Mouse (Mus musculus): ENCODE measurements around the gene Ppp1r7.
A peak's percentile ranks its signal among the peaks of the same experiment; 100 is the strongest.
"Not testable (repeated sequence)": the region's sequence is repeated elsewhere in the genome, so short reads cannot be mapped to it uniquely, and the experiment has no call there.

The Ppp1r7 gene

GRCm38 (mm10) chr1:93342648-93343503, at the start of gene Ppp1r7, which contains the start of gene Pask:
TSS of gene Ppp1r7 (plus strand) at chr1:93342854.
TSS of gene Pask (minus strand) at chr1:93343482.
- peak; percentile 96 for DNase-seq

- not testable (repeated sequence) for DNase-seq
These were observed 48.2 kb upstream of the Ppp1r7 start for GRCm38 (mm10) chr1:93294491-93294890.

GRCm38 (mm10) chr1:93299791-93300190, 42.9 kb upstream of the Ppp1r7 start:
- peak; percentile 36 to 58 for DNase-seq

- peak in 1 of 2 experiments; percentile 20 for DNase-seq
These were observed 42.1 kb upstream of the Ppp1r7 start for GRCm38 (mm10) chr1:93300578-93300977.

GRCm38 (mm10) chr1:93305581-93306337, 36.9 kb upstream of the Ppp1r7 start, which contains the start of gene Mterf4:
TSS of gene Mterf4 (minus strand) at chr1:93305915.
- peak; percentile 82 to 84 for DNase-seq

GRCm38 (mm10) chr1:93323973-93324372, 18.7 kb upstream of the Ppp1r7 start:
- DNase-seq, result no peak

- no peak for DNase-seq
These were observed 16.2 kb upstream of the Ppp1r7 start for GRCm38 (mm10) chr1:93326446-93326845.

GRCm38 (mm10) chr1:93334621-93335020, 8.0 kb upstream of the Ppp1r7 start:
- no peak for DNase-seq

GRCm38 (mm10) chr1:93343504-93344047, 922 bp downstream of the Ppp1r7 start:
- peak; percentile 95 for DNase-seq

- DNase-seq, result no peak
These were observed 4.5 kb downstream of the Ppp1r7 start for GRCm38 (mm10) chr1:93347176-93347575.

- no peak for DNase-seq
These were observed 7.0 kb downstream of the Ppp1r7 start for GRCm38 (mm10) chr1:93349701-93350100.

- DNase-seq, result no peak
These were observed 10.1 kb downstream of the Ppp1r7 start for GRCm38 (mm10) chr1:93352724-93353123.

GRCm38 (mm10) chr1:93362661-93363060, 20.0 kb downstream of the Ppp1r7 start:
- no peak for DNase-seq

- DNase-seq, result no peak
These were observed 23.0 kb downstream of the Ppp1r7 start for GRCm38 (mm10) chr1:93365641-93366040.

GRCm38 (mm10) chr1:93373665-93374064, 31.0 kb downstream of the Ppp1r7 start, which contains the start of gene Ano7:
TSS of gene Ano7 (plus strand) at chr1:93373930.
- DNase-seq, result no peak

GRCm38 (mm10) chr1:93377307-93377706, 34.7 kb downstream of the Ppp1r7 start:
- no peak for DNase-seq

GRCm38 (mm10) chr1:93379117-93379516, 36.5 kb downstream of the Ppp1r7 start:
- DNase-seq, result no peak

GRCm38 (mm10) chr1:93387198-93387597, 44.5 kb downstream of the Ppp1r7 start:
- no peak for DNase-seq

GRCm38 (mm10) chr1:93388906-93389305, 46.3 kb downstream of the Ppp1r7 start:
- no peak for DNase-seq

- DNase-seq, result peak; percentile 59 to 63
These were observed 58.8 kb downstream of the Ppp1r7 start for GRCm38 (mm10) chr1:93401191-93402052.

- DNase-seq, result no peak
These were observed 60.7 kb downstream of the Ppp1r7 start for GRCm38 (mm10) chr1:93403403-93403802.
